Mouse (Mus musculus): ENCODE results near the gene Plch1.

DNA sequence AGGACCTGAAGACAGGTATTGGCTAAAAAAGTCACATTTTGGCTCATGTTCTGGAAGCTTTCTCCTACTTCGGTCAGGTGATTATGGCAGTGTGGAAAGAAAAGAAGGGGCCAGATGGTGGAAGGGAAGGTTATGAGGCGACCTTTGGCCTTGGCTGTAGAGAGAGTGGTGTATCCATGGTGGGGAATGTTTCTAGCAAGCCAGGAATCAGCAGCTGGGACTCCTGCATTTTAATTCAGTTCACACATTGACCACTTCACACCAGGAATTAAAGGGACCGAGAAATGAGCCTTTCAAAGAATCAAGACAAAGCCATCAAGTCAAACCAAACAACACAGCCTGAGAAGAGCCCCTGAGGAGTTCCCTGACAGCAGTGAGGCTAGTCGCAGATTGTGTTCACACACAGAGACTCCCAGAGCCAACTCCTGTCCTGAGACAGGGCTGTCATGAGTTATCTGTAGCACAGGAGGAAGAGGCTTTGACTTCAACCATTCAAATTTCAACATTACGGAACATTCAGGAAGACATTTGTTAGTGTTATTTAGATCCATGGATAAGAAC is 112.4 kb downstream of the Plch1 start:
- no peak for TF ChIP-seq CTCF (IDR thresholded peaks at IDR 0.05)
- TF ChIP-seq EP300 (IDR thresholded peaks at IDR 0.05; ENCODE audit: insufficient read depth, low read depth, low read length): no peak
- TF ChIP-seq POLR2A (IDR thresholded peaks at IDR 0.05; ENCODE audit: insufficient read depth, low read depth, low read length): no peak

All from heart, adult 2 months (tissue).